Mouse (Mus musculus): ENCODE data around the gene Vdr.

GRCm38 (mm10) chr15:97921796-97922195 lies 11.4 kb upstream of the Vdr start:
- no peak for TF ChIP-seq POLR2A (IDR thresholded peaks at IDR 0.05; ENCODE audit: low read depth, low read length)
- no peak for TF ChIP-seq CTCF (IDR thresholded peaks at IDR 0.05; ENCODE audit: extremely low read depth, insufficient read length, insufficient replicate concordance, low read depth, low read length)
